Mouse (Mus musculus) heart, adult 2 months (tissue): Measurements from ENCODE around the gene Cd40lg.

ENCODE experiments used
- CTCF ChIP-seq: fragments of 200-600 bp; IDR thresholded peaks from 2 replicates; pipeline ENCODE4 v1.8.1; 2022; ENCODE audit warnings: antibody characterized with exemption, mild to moderate bottlenecking, moderate library complexity
- EP300 ChIP-seq: fragments of 200-500 bp; IDR thresholded peaks from 2 replicates; pipeline ENCODE4 v1.6.1; 2011; ENCODE audit warnings: low read depth, low read length, control low read depth; ENCODE audit not compliant: insufficient read depth
- POLR2A ChIP-seq: fragments of 200-500 bp; IDR thresholded peaks from 2 replicates; pipeline ENCODE4 v1.6.1; 2011; ENCODE audit warnings: mild to moderate bottlenecking, low read depth, low read length, control low read depth; ENCODE audit not compliant: insufficient read depth

- TF ChIP-seq POLR2A (no peak), CTCF (no peak), EP300 (no peak)
These were observed 28.6 kb upstream of the Cd40lg start for GRCm38 (mm10) chrX:57183359-57183758.
